Mouse (Mus musculus): ENCODE data around the gene Npff. TPM values are rescaled to one million over a fixed set of nuclear protein-coding genes. Genes with fewer than 3 reads are reported as not detected.

Gene Npff
- total and polyA plus RNA-seq, 3 experiments, result 0.92 to 3.2 (median 1.1) TPM

- no peak for ATAC-seq (ENCODE audit: extremely low read depth, insufficient number of reproducible peaks, low FRiP score, poor library complexity, severe bottlenecking)
These were observed 20.6 kb downstream of the Npff start for GRCm38 (mm10) chr15:102503924-102504782.

GRCm38 (mm10) chr15:102503447-102503846 lies 21.3 kb downstream of the Npff start, which contains the start of gene Gm10337:
Gm10337 (plus strand) TSS chr15:102503722.
- H3K4me3 ChIP-seq (ENCODE audit: low read depth, low read length), result no peak within 1 kb of the TSS
- H3K4me1 ChIP-seq (ENCODE audit: insufficient read depth, low read depth, low read length), result peaks cover 35% of the 10 kb centered on the region
- H3K36me3 ChIP-seq (replicated peaks), result peaks cover 77% of the 10 kb centered on the region
- DNase-seq (ENCODE audit: low spot score) (no peak), ATAC-seq (ENCODE audit: extremely low read depth, insufficient number of reproducible peaks, low FRiP score, poor library complexity, severe bottlenecking) (no peak)
- H3K27me3 ChIP-seq (ENCODE audit: insufficient read depth, low read length), result no peaks in the 10 kb centered on the region
- no peak for TF ChIP-seq GATA2 (IDR thresholded peaks at IDR 0.05; ENCODE audit: borderline replicate concordance, low read depth, low read length)
- TF ChIP-seq POLR2AphosphoS5 (IDR thresholded peaks at IDR 0.05; ENCODE audit: insufficient replicate concordance, low read depth, low read length), result no peak
- TF ChIP-seq TAL1 (conservative IDR thresholded peaks at IDR 0.05; ENCODE audit: low read depth, low read length), result no peak
- TF ChIP-seq GATA1 (IDR thresholded peaks at IDR 0.05; ENCODE audit: borderline replicate concordance, low read length), result no peak
- TF ChIP-seq CTCF (IDR thresholded peaks at IDR 0.05; ENCODE audit: low read depth, low read length), result no peak
- no peaks in the 10 kb centered on the region for H3K9me3 ChIP-seq (replicated peaks)

More at GRCm38 (mm10) chr15:102503924-102504782, 20.6 kb downstream of the Npff start:
- Histone ChIP-seq H3K36me3 (replicated peaks) (peaks cover 72% of the 10 kb centered on the region), H3K9me3 (replicated peaks) (no peaks in the 10 kb centered on the region), H3K4me1 (ENCODE audit: insufficient read depth, low read depth, low read length) (peaks cover 33% of the 10 kb centered on the region), H3K4me3 (ENCODE audit: low read depth, low read length) (no peak overlapping the region), H3K27me3 (ENCODE audit: insufficient read depth, low read length) (no peaks in the 10 kb centered on the region)
- no peak for DNase-seq (ENCODE audit: low spot score)
- TF ChIP-seq POLR2AphosphoS5 (IDR thresholded peaks at IDR 0.05; ENCODE audit: insufficient replicate concordance, low read depth, low read length), result no peak
- TF ChIP-seq GATA2 (IDR thresholded peaks at IDR 0.05; ENCODE audit: borderline replicate concordance, low read depth, low read length), result no peak
- TF ChIP-seq TAL1 (conservative IDR thresholded peaks at IDR 0.05; ENCODE audit: low read depth, low read length), result no peak
- no peak for TF ChIP-seq GATA1 (IDR thresholded peaks at IDR 0.05; ENCODE audit: borderline replicate concordance, low read length)
- TF ChIP-seq CTCF (IDR thresholded peaks at IDR 0.05; ENCODE audit: low read depth, low read length), result no peak

- ATAC-seq (ENCODE audit: extremely low read depth, insufficient number of reproducible peaks, low FRiP score, poor library complexity, severe bottlenecking), result no peak
- no peak for DNase-seq (ENCODE audit: low spot score)
- TF ChIP-seq CTCF (IDR thresholded peaks at IDR 0.05; ENCODE audit: low read depth, low read length) (no peak), POLR2AphosphoS5 (IDR thresholded peaks at IDR 0.05; ENCODE audit: insufficient replicate concordance, low read depth, low read length) (no peak), GATA1 (IDR thresholded peaks at IDR 0.05; ENCODE audit: borderline replicate concordance, low read length) (no peak)
- peaks cover 84% of the 10 kb centered on the region for H3K36me3 ChIP-seq (replicated peaks)
- H3K4me3 ChIP-seq (ENCODE audit: low read depth, low read length), result no peak overlapping the region
- H3K4me1 ChIP-seq (ENCODE audit: insufficient read depth, low read depth, low read length), result peaks cover 35% of the 10 kb centered on the region
- no peaks in the 10 kb centered on the region for H3K9me3 ChIP-seq (replicated peaks)
- H3K27me3 ChIP-seq (ENCODE audit: insufficient read depth, low read length), result no peaks in the 10 kb centered on the region
These were observed 22.4 kb downstream of the Npff start for GRCm38 (mm10) chr15:102502254-102502840.

- DNase-seq (ENCODE audit: low spot score) (no peak), ATAC-seq (ENCODE audit: extremely low read depth, insufficient number of reproducible peaks, low FRiP score, poor library complexity, severe bottlenecking) (no peak)
- TF ChIP-seq CTCF (IDR thresholded peaks at IDR 0.05; ENCODE audit: low read depth, low read length), result no peak
- TF ChIP-seq GATA1 (IDR thresholded peaks at IDR 0.05; ENCODE audit: borderline replicate concordance, low read length), result no peak
- no peak for TF ChIP-seq POLR2AphosphoS5 (IDR thresholded peaks at IDR 0.05; ENCODE audit: insufficient replicate concordance, low read depth, low read length)
- Histone ChIP-seq H3K4me1 (ENCODE audit: insufficient read depth, low read depth, low read length) (peaks cover 35% of the 10 kb centered on the region), H3K9me3 (replicated peaks) (no peaks in the 10 kb centered on the region), H3K4me3 (ENCODE audit: low read depth, low read length) (no peak overlapping the region), H3K36me3 (replicated peaks) (peaks cover 93% of the 10 kb centered on the region), H3K27me3 (ENCODE audit: insufficient read depth, low read length) (no peaks in the 10 kb centered on the region)
These were observed 23.5 kb downstream of the Npff start for GRCm38 (mm10) chr15:102501084-102501814.

- H3K4me1 ChIP-seq (ENCODE audit: insufficient read depth, low read depth, low read length), result peaks cover 29% of the 10 kb centered on the region
- DNase-seq (ENCODE audit: low spot score) (no peak), ATAC-seq (ENCODE audit: extremely low read depth, insufficient number of reproducible peaks, low FRiP score, poor library complexity, severe bottlenecking) (no peak)
- TF ChIP-seq POLR2AphosphoS5 (IDR thresholded peaks at IDR 0.05; ENCODE audit: insufficient replicate concordance, low read depth, low read length) (no peak), TAL1 (conservative IDR thresholded peaks at IDR 0.05; ENCODE audit: low read depth, low read length) (no peak), GATA1 (IDR thresholded peaks at IDR 0.05; ENCODE audit: borderline replicate concordance, low read length) (no peak), GATA2 (IDR thresholded peaks at IDR 0.05; ENCODE audit: borderline replicate concordance, low read depth, low read length) (no peak), CTCF (IDR thresholded peaks at IDR 0.05; ENCODE audit: low read depth, low read length) (no peak)
- H3K27me3 ChIP-seq (ENCODE audit: insufficient read depth, low read length), result no peaks in the 10 kb centered on the region
- H3K9me3 ChIP-seq (replicated peaks), result no peaks in the 10 kb centered on the region
- H3K4me3 ChIP-seq (ENCODE audit: low read depth, low read length), result no peak overlapping the region
- peaks cover 95% of the 10 kb centered on the region for H3K36me3 ChIP-seq (replicated peaks)
These were observed 24.3 kb downstream of the Npff start for GRCm38 (mm10) chr15:102500479-102500878.

- no peak for DNase-seq (ENCODE audit: low spot score)
- H3K4me3 ChIP-seq (ENCODE audit: low read depth, low read length), result no peak overlapping the region
- H3K36me3 ChIP-seq (replicated peaks), result peaks cover 95% of the 10 kb centered on the region
- ATAC-seq (ENCODE audit: extremely low read depth, insufficient number of reproducible peaks, low FRiP score, poor library complexity, severe bottlenecking), result no peak
- H3K4me1 ChIP-seq (ENCODE audit: insufficient read depth, low read depth, low read length), result peaks cover 23% of the 10 kb centered on the region
- TF ChIP-seq GATA1 (IDR thresholded peaks at IDR 0.05; ENCODE audit: borderline replicate concordance, low read length) (no peak), CTCF (IDR thresholded peaks at IDR 0.05; ENCODE audit: low read depth, low read length) (no peak), TAL1 (conservative IDR thresholded peaks at IDR 0.05; ENCODE audit: low read depth, low read length) (no peak), GATA2 (IDR thresholded peaks at IDR 0.05; ENCODE audit: borderline replicate concordance, low read depth, low read length) (no peak), POLR2AphosphoS5 (IDR thresholded peaks at IDR 0.05; ENCODE audit: insufficient replicate concordance, low read depth, low read length) (no peak)
- no peaks in the 10 kb centered on the region for H3K9me3 ChIP-seq (replicated peaks)
- no peaks in the 10 kb centered on the region for H3K27me3 ChIP-seq (ENCODE audit: insufficient read depth, low read length)
These were observed 24.9 kb downstream of the Npff start for GRCm38 (mm10) chr15:102499851-102500250.

Measured in G1E (cell line).